In the genomic region with DNA sequence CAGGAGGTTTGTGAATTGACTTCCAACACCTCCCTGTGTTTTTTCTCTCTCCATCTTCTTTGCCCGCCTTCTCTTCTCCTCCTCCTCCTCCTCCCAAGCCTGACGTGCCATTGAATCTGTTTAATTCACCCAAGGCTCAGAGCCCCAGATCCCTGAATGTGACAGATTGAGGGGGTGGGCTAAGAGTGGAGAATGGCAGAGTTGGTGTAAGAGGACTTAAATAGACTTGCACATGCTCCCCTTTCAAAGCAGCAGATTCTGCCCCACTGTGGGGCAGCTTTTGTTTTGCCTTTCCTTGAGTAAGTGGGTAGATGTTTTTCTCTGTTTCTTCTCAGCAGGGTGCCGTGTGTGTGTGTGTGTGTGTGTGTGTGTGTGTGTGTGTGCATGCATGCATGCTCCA, we compare ENCODE assay signal across 20 mouse cellular contexts.
DNase-seq lines count a peak whose midpoint lies in the region; ATAC-seq and TF ChIP-seq lines count a peak whose summit lies in the region.
"Had no signal": no experiment of that assay in that cellular context is flagged by ENCODE, and none has a peak within 500 bp of the region (broad histone marks: within the 10 kb centered on the region; RNA-seq: fewer than 3 reads in every experiment).

No protein-coding gene starts in this region.

- H3K4me2 ChIP-seq in lung, postnatal 0 days (replicated peaks; ENCODE audit: low read depth, low read length): no peak overlapping the region
- no peak overlapping the region for H3K4me2 ChIP-seq in heart, embryonic 11.5 days
- H3K4me2 ChIP-seq: kidney, embryonic 15.5 days; limb, embryonic 12.5 days; lung, embryonic 15.5 days; midbrain, embryonic 12.5 days had no signal

- no peak overlapping the region for H3K27ac ChIP-seq in lung, postnatal 0 days (ENCODE audit: low read length)
- H3K27ac ChIP-seq in heart, embryonic 11.5 days (ENCODE audit: low read depth, low read length): no peak overlapping the region
- H3K27ac ChIP-seq: kidney, embryonic 15.5 days; limb, embryonic 12.5 days; liver, embryonic 14.5 days; lung, embryonic 15.5 days; midbrain, embryonic 12.5 days had no signal

- no peaks in the 10 kb centered on the region for H3K4me1 ChIP-seq in lung, postnatal 0 days (ENCODE audit: insufficient read depth, low read depth, low read length)
- no peaks in the 10 kb centered on the region for H3K4me1 ChIP-seq in heart, embryonic 11.5 days (ENCODE audit: control insufficient read depth, insufficient read depth, low read length)

- TF ChIP-seq EP300 in lung, postnatal 0 days (IDR thresholded peaks at IDR 0.05): no peak

- peak; percentile 22 to 42 for DNase-seq in layer of hippocampus, adult 18-20 months (ENCODE audit: low spot score in 2 of 2)
- DNase-seq in layer of hippocampus, adult 9-10 months (ENCODE audit: low spot score): no peak
- DNase-seq in brain, adult 2 months (ENCODE audit: low read depth, low spot score): peak; percentile 87
- DNase-seq in left cerebral cortex, adult 9 months (ENCODE audit: low spot score in 2 of 2): peak; percentile 31 to 42
- no peak for DNase-seq in lung, postnatal 0 days (ENCODE audit: low spot score)
- no peak for DNase-seq in cerebellum, adult 11 months
- DNase-seq: B cell, adult 2 months; cerebellum, adult 9-11 months; gastrocnemius, postnatal 36 days; thymus, postnatal 14 days had no signal

- H3K4me3 ChIP-seq in lung, postnatal 0 days (ENCODE audit: low read depth, low read length): no peak overlapping the region
- no peak overlapping the region for H3K4me3 ChIP-seq in heart, embryonic 11.5 days (ENCODE audit: low read depth, low read length)
- H3K4me3 ChIP-seq: erythroblast, embryonic 14.5 days; kidney, embryonic 15.5 days; limb, embryonic 12.5 days; lung, embryonic 15.5 days; midbrain, embryonic 12.5 days had no signal

- H3K9me3 ChIP-seq in lung, postnatal 0 days (ENCODE audit: low read length): no peaks in the 10 kb centered on the region
- H3K9me3 ChIP-seq in heart, embryonic 11.5 days (replicated peaks; ENCODE audit: control insufficient read depth, low read length): peaks cover 4% of the 10 kb centered on the region; the same call in 1 of the 2 replicates
- H3K9me3 ChIP-seq: lung, embryonic 15.5 days had no signal

- peak; percentile 93 for ATAC-seq in frontal cortex, adult (ENCODE audit: low TSS enrichment)
- ATAC-seq in lung, postnatal 0 days: no peak
- no peak for ATAC-seq in heart, embryonic 11.5 days (replicated peaks; ENCODE audit: insufficient number of reproducible peaks, low FRiP score, low TSS enrichment)
- ATAC-seq: hindbrain, embryonic 16.5 days; intestine, postnatal 0 days had no signal

- H3K9ac ChIP-seq in lung, postnatal 0 days (replicated peaks; ENCODE audit: low read depth): no peak overlapping the region
- no peak overlapping the region for H3K9ac ChIP-seq in heart, embryonic 11.5 days (ENCODE audit: low read depth, low read length)
- H3K9ac ChIP-seq: kidney, embryonic 15.5 days; limb, embryonic 12.5 days; liver, embryonic 14.5 days; lung, embryonic 15.5 days; midbrain, embryonic 12.5 days had no signal

- H3K27me3 ChIP-seq in lung, postnatal 0 days (replicated peaks; ENCODE audit: insufficient read depth, low read length): no peaks in the 10 kb centered on the region
- no peaks in the 10 kb centered on the region for H3K27me3 ChIP-seq in heart, embryonic 11.5 days (ENCODE audit: control insufficient read depth, insufficient read depth, low read length)
- H3K27me3 ChIP-seq: kidney, embryonic 15.5 days; limb, embryonic 12.5 days; lung, embryonic 15.5 days; midbrain, embryonic 12.5 days had no signal

- H3K36me3 ChIP-seq in lung, postnatal 0 days (ENCODE audit: insufficient read depth, low read length): no peaks in the 10 kb centered on the region
- no peaks in the 10 kb centered on the region for H3K36me3 ChIP-seq in heart, embryonic 11.5 days (ENCODE audit: control insufficient read depth, insufficient read depth, low read length)
- H3K36me3 ChIP-seq: kidney, embryonic 15.5 days; limb, embryonic 12.5 days; lung, embryonic 15.5 days; midbrain, embryonic 12.5 days had no signal

- 47% methylated on average over 2 of the region's 3 CpGs for WGBS in lung, postnatal 0 days
- WGBS in heart, embryonic 11.5 days (ENCODE audit: insufficient replicate concordance): 65% methylated on average over 3 of the region's 3 CpGs

- no peak for TF ChIP-seq CTCF in lung, postnatal 0 days (IDR thresholded peaks at IDR 0.05)

Comparison
In these comparisons a context has a peak if more than half of its experiments do, and no peak if none do; other contexts are left out.
1. DNase-seq: peak in layer of hippocampus, adult 18-20 months (2 of 2), brain, adult 2 months (single experiment) and left cerebral cortex, adult 9 months (2 of 2); none in layer of hippocampus, adult 9-10 months (single experiment), lung, postnatal 0 days (single experiment) and cerebellum, adult 11 months (single experiment).